Mouse (Mus musculus) midbrain, postnatal 0 days (tissue): Measurements from ENCODE around the gene Ddx20. TPM values are rescaled to one million over a fixed set of nuclear protein-coding genes. Genes with fewer than 3 reads are reported as not detected.

ENCODE experiments used
- ATAC-seq: fragments of 200-750 bp; cut with Nextera tagmentation; 2 replicates; pipeline ENCODE4 v1.8.0; 2017; ENCODE audit warnings: moderate number of reproducible peaks, mild to moderate bottlenecking, moderate TSS enrichment, moderate library complexity; ENCODE audit not compliant: low FRiP score
- DNase-seq: peaks from one replicate; pipeline ENCODE4 v3.0.0-alpha.2; 2015; ENCODE audit warnings: low spot score
- H3K27ac ChIP-seq: fragments of 300-500 bp; sonication (generic); 2 replicates; pipeline ENCODE4 v1.5.1; 2014; ENCODE audit warnings: low read depth, mild to moderate bottlenecking, low read length, mixed read lengths
- H3K27me3 ChIP-seq: fragments of 300-500 bp; sonication (generic); 2 replicates; pipeline ENCODE4 v1.6.1; 2014; ENCODE audit warnings: low read length, control low read depth, mixed read lengths; ENCODE audit not compliant: insufficient read depth
- H3K36me3 ChIP-seq: fragments of 300-500 bp; sonication (generic); 2 replicates; pipeline ENCODE4 v1.6.1; 2014; ENCODE audit warnings: low read length, control low read depth, mixed read lengths; ENCODE audit not compliant: insufficient read depth
- H3K4me1 ChIP-seq: fragments of 300-500 bp; sonication (generic); 2 replicates; pipeline ENCODE4 v1.6.1; 2014; ENCODE audit warnings: mild to moderate bottlenecking, control low read depth, antibody characterized with exemption, low read length, mixed read lengths; ENCODE audit not compliant: insufficient read depth
- H3K4me2 ChIP-seq: fragments of 300-500 bp; sonication (generic); 2 replicates; pipeline ENCODE4 v1.6.1; 2014; ENCODE audit warnings: low read depth, mild to moderate bottlenecking, low read length, mixed read lengths; ENCODE audit not compliant: poor library complexity, severe bottlenecking
- H3K4me3 ChIP-seq: fragments of 300-500 bp; sonication (generic); 2 replicates; pipeline ENCODE4 v1.5.1; 2014; ENCODE audit warnings: low read depth, mild to moderate bottlenecking, low read length, moderate library complexity
- H3K9ac ChIP-seq: fragments of 300-500 bp; sonication (generic); replicated peaks from 2 replicates; pipeline ENCODE4 v1.6.1; 2014; ENCODE audit warnings: mild to moderate bottlenecking, low read length, moderate library complexity, mixed read lengths; ENCODE audit not compliant: poor library complexity, severe bottlenecking
- H3K9me3 ChIP-seq: fragments of 300-500 bp; sonication (generic); 2 replicates; pipeline ENCODE4 v1.6.1; 2016; ENCODE audit warnings: low read length, control low read depth
- CTCF ChIP-seq: IDR thresholded peaks from 2 replicates; pipeline ENCODE4 v1.5.1; 2016; ENCODE audit warnings: antibody characterized with exemption, mild to moderate bottlenecking
- WGBS: fragments of 180-500 bp; shearing (Covaris S2); extraction: QIAGEN DNeasy Blood & Tissue Kit; methylation state at CpG from one replicate; pipeline ENCODE4 v1.1.7; 2014; 5-methylcytosine and 5-hydroxymethylcytosine counted together
- polyA plus RNA-seq: library from polyadenylated mRNA; unstranded; fragments of >200 nt; fragmentation: Nextera tagmentation; extraction: Ambion mirVana; gene quantifications from 2 replicates; pipeline ENCODE4 v1.2.1, GENCODE M21; 2015
- total RNA-seq: library from RNA; depleted of rRNA; stranded (reverse); fragments of >200 nt; gene quantifications from 2 replicates; pipeline ENCODE4 v1.2.3, GENCODE M21; 2014

Gene Ddx20
- total and polyA plus RNA-seq, 2 experiments from 2014 or later = 16.5 to 23.0 TPM

DNA sequence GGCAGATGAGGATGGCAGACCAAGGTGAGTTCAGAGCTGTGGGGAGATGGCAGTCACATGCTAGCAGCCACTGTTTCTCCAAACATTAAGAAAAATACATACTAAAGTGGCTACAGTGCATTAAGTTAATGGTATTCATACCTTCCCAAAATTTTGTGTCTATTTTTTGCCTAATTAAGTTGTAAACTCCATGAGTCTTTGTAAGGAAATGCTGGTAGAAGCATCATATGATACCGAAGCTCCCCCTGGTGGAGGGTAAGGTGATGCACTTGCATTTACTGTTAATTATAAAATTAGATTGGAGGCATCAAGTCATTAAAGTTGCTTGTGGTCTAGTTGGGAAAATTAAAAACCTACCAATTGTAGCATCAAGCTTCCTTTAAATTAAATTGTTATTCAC lies 38.7 kb upstream of the Ddx20 start:
- DNase-seq = peak; percentile 69
- Histone ChIP-seq H3K4me3 (no peak overlapping the region), H3K9ac (no peak overlapping the region), H3K9me3 (no peaks in the 10 kb centered on the region), H3K27me3 (no peaks in the 10 kb centered on the region), H3K36me3 (peaks cover 2% of the 10 kb centered on the region), H3K27ac (no peak overlapping the region), H3K4me2 (no peak overlapping the region), H3K4me1 (no peaks in the 10 kb centered on the region)
- 0% methylated on average over 1 of the region's 1 CpGs for WGBS
- TF ChIP-seq CTCF = peak; percentile 86
- ATAC-seq = no peak

DNA sequence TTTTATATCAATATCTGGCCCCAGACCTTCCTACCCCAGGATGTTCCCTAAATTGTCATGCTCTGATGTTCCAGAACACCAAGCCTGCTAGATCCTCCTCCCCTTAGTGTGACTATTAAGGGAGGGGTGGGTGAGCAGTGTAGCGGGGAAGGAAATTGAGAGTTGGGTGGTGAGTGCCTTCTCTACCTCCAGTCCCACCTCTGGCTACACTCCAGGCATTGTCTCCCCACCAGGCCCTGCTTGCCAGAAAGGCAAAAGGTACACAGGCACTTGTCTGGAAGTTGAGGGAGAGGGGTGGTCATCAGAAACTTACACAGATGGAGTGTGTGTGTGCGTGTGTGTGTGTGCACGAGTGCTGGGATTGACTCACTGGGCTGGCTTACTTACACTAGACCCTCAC lies 35.1 kb upstream of the Ddx20 start:
- Histone ChIP-seq H3K9me3 (no peaks in the 10 kb centered on the region), H3K4me2 (no peak overlapping the region), H3K4me1 (no peaks in the 10 kb centered on the region), H3K27ac (no peak overlapping the region), H3K36me3 (no peaks in the 10 kb centered on the region; the same call in 1 of the 2 replicates), H3K4me3 (no peak overlapping the region), H3K9ac (no peak overlapping the region), H3K27me3 (no peaks in the 10 kb centered on the region)
- 91% methylated on average over 3 of the region's 3 CpGs for WGBS
- ATAC-seq (no peak), DNase-seq (no peak)
- TF ChIP-seq CTCF = no peak

DNA sequence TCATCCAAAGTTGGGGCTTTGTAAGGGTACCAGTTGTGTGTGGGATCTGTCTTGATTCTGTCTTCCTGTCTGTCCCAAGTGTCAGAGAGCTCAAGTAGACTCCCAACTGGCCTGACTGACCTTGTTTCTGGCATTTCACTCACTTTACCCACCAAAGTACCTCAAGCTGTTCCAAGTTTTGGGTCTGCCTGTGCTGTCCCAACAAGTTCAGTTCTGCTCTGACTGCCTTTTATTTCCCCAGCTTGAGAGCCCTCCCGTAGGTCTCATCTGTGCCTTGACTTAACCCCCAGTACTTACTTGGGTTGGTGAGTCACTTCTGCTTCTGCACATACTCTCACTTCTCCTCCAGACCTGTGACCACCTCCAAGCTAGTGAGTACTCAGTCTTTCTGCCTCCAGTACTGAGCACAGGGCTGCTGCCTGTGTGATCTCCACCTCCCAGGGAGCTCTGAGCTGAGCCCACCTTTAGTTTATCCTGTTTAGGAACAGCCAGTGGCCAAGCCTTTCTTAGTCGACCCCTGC lies 34.4 kb upstream of the Ddx20 start:
- H3K27ac ChIP-seq = no peak overlapping the region
- H3K4me3 ChIP-seq = no peak overlapping the region
- no peak for TF ChIP-seq CTCF
- no peak overlapping the region for H3K9ac ChIP-seq
- WGBS = 56% methylated on average over 2 of the region's 2 CpGs
- no peaks in the 10 kb centered on the region; the same call in 1 of the 2 replicates for H3K36me3 ChIP-seq
- DNase-seq = no peak
- no peaks in the 10 kb centered on the region for H3K4me1 ChIP-seq
- H3K4me2 ChIP-seq = no peak overlapping the region
- no peaks in the 10 kb centered on the region for H3K9me3 ChIP-seq
- ATAC-seq = no peak
- H3K27me3 ChIP-seq = no peaks in the 10 kb centered on the region

DNA sequence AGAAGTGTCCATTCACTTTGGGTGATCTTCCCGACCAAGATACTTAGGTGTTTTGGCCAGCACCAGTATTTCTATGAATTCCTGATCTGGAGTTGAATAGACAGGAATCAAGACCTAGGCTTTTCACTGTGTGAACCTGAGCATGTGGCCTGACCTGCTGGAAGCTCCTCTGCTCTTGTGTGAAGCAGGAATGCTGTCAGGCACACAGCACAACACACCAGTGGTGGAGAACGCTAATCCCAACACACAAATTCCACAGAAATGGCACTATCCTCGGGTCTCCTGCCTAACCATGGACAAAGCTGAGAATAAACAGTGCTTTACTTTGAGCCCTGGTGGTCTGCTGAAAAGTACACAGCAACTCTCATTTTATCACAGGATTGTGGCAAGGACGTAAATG lies 33.1 kb upstream of the Ddx20 start:
- Histone ChIP-seq H3K27me3 (no peaks in the 10 kb centered on the region), H3K4me1 (no peaks in the 10 kb centered on the region), H3K4me3 (no peak overlapping the region), H3K36me3 (no peaks in the 10 kb centered on the region), H3K9ac (no peak overlapping the region), H3K27ac (no peak overlapping the region), H3K9me3 (no peaks in the 10 kb centered on the region), H3K4me2 (no peak overlapping the region)
- 83% methylated on average over 4 of the region's 4 CpGs for WGBS
- no peak for TF ChIP-seq CTCF
- DNase-seq (no peak), ATAC-seq (no peak)

DNA sequence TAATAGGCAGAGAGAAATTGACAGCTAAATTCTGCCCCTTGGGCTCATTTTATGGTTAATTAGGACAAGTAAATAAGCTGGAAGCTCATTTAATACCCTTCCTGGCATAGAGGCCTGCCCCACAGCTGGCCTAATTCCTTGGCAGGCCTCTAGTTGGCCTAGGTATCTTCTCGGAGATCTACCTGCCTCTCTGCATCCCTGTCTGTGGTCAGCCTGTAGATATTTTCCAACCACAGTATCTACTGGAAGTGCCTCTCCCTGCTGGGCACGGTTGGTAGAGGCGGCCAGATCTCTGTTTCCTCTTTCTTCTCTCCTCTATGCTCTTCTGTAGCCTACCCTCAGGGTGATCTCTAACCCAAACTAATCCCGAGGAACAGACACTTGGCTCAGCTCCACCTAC lies 32.6 kb upstream of the Ddx20 start:
- DNase-seq = no peak
- Histone ChIP-seq H3K36me3 (no peaks in the 10 kb centered on the region), H3K4me3 (no peak overlapping the region), H3K9ac (no peak overlapping the region), H3K9me3 (no peaks in the 10 kb centered on the region), H3K27ac (no peak overlapping the region), H3K4me1 (no peaks in the 10 kb centered on the region), H3K4me2 (no peak overlapping the region), H3K27me3 (no peaks in the 10 kb centered on the region)
- ATAC-seq = no peak
- no peak for TF ChIP-seq CTCF
- WGBS = 79% methylated on average over 4 of the region's 4 CpGs

DNA sequence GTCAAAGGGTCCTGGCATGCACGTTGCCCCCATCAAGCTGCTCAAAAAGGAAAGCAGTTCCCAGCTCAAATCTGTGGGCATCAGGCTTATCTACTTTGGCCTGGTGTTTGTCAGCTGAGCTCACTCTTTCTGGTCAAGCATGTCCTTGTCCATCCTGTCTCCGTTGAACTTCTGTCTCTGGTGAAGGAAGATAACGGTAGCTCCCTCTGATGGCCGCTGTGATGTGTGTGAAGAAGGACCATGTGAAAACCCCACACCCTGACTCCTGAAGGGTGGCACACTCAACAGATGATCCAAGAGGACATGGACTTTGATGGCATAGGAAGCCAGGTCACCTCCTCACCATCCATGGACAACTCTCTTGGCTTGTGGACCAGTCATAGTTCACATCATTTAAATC lies 31.4 kb upstream of the Ddx20 start:
- Histone ChIP-seq H3K4me1 (no peaks in the 10 kb centered on the region; the same call in 1 of the 2 replicates), H3K9ac (no peak overlapping the region), H3K27me3 (no peaks in the 10 kb centered on the region), H3K9me3 (no peaks in the 10 kb centered on the region), H3K36me3 (no peaks in the 10 kb centered on the region), H3K4me3 (no peak overlapping the region), H3K4me2 (no peak overlapping the region), H3K27ac (no peak overlapping the region)
- WGBS = 59% methylated on average over 4 of the region's 4 CpGs
- no peak for DNase-seq
- no peak for ATAC-seq
- TF ChIP-seq CTCF = peak; percentile 15; the same call in 1 of the 2 replicates
